Mouse (Mus musculus): ENCODE measurements around the gene Bicc1. TPM values are rescaled to one million over a fixed set of nuclear protein-coding genes. Genes with fewer than 3 reads are reported as not detected.

Bicc1 gene
- polyA plus RNA-seq, 1 experiment from 2014 or later: 9.4 TPM

GRCm38 (mm10) chr10:70926126-70926525 is 233.4 kb downstream of the Bicc1 start:
- H3K4me1 ChIP-seq (replicated peaks; ENCODE audit: control insufficient read depth, insufficient read depth, low read length): no peaks in the 10 kb centered on the region
- H3K9ac ChIP-seq (ENCODE audit: low read depth, low read length): no peak overlapping the region
- no peaks in the 10 kb centered on the region for H3K9me3 ChIP-seq (ENCODE audit: control insufficient read depth, low read length)
- 85% methylated on average over 4 of the region's 4 CpGs for WGBS
- no peaks in the 10 kb centered on the region for H3K27me3 ChIP-seq (ENCODE audit: control insufficient read depth, insufficient read depth, low read length)
- DNase-seq (ENCODE audit: low spot score) (no peak), ATAC-seq (ENCODE audit: low FRiP score) (no peak)
- no peak overlapping the region for H3K27ac ChIP-seq (ENCODE audit: low read depth, low read length)
- no peak overlapping the region for H3K4me2 ChIP-seq (replicated peaks; ENCODE audit: low read depth, low read length)
- no peak overlapping the region for H3K4me3 ChIP-seq (ENCODE audit: low read depth, low read length)
- 0 out of 2 replicates have a peak, but pooled peaks cover 2% of the 10 kb centered on the region for H3K36me3 ChIP-seq (ENCODE audit: control insufficient read depth, insufficient read depth, low read length)

- H3K36me3 ChIP-seq (ENCODE audit: control insufficient read depth, insufficient read depth, low read length): 0 out of 2 replicates have a peak, but pooled peaks cover under 1% of the 10 kb centered on the region
- no peak for DNase-seq (ENCODE audit: low spot score)
- no peak for ATAC-seq (ENCODE audit: low FRiP score)
- no peak overlapping the region for H3K9ac ChIP-seq (ENCODE audit: low read depth, low read length)
- WGBS: 90% methylated on average over 3 of the region's 3 CpGs
- no peak overlapping the region for H3K27ac ChIP-seq (ENCODE audit: low read depth, low read length)
- no peaks in the 10 kb centered on the region for H3K9me3 ChIP-seq (ENCODE audit: control insufficient read depth, low read length)
- no peaks in the 10 kb centered on the region for H3K4me1 ChIP-seq (replicated peaks; ENCODE audit: control insufficient read depth, insufficient read depth, low read length)
- no peaks in the 10 kb centered on the region for H3K27me3 ChIP-seq (ENCODE audit: control insufficient read depth, insufficient read depth, low read length)
- H3K4me3 ChIP-seq (ENCODE audit: low read depth, low read length): no peak overlapping the region
- no peak overlapping the region for H3K4me2 ChIP-seq (replicated peaks; ENCODE audit: low read depth, low read length)
Measured at GRCm38 (mm10) chr10:70924348-70924747, 235.2 kb downstream of the Bicc1 start.

- H3K4me2 ChIP-seq (replicated peaks; ENCODE audit: low read depth, low read length): no peak overlapping the region
- H3K9ac ChIP-seq (ENCODE audit: low read depth, low read length): no peak overlapping the region
- no peak overlapping the region for H3K4me3 ChIP-seq (ENCODE audit: low read depth, low read length)
- no peak overlapping the region for H3K27ac ChIP-seq (ENCODE audit: low read depth, low read length)
- no peaks in the 10 kb centered on the region for H3K4me1 ChIP-seq (replicated peaks; ENCODE audit: control insufficient read depth, insufficient read depth, low read length)
- 83% methylated on average over 3 of the region's 3 CpGs for WGBS
- ATAC-seq (ENCODE audit: low FRiP score) (no peak), DNase-seq (ENCODE audit: low spot score) (no peak)
- H3K36me3 ChIP-seq (ENCODE audit: control insufficient read depth, insufficient read depth, low read length): no peaks in the 10 kb centered on the region
- H3K27me3 ChIP-seq (ENCODE audit: control insufficient read depth, insufficient read depth, low read length): no peaks in the 10 kb centered on the region
- H3K9me3 ChIP-seq (ENCODE audit: control insufficient read depth, low read length): no peaks in the 10 kb centered on the region
Measured at GRCm38 (mm10) chr10:70923936-70924335, 235.6 kb downstream of the Bicc1 start.

GRCm38 (mm10) chr10:70921481-70921880 is 238.0 kb downstream of the Bicc1 start:
- no peak overlapping the region for H3K27ac ChIP-seq (ENCODE audit: low read depth, low read length)
- H3K4me3 ChIP-seq (ENCODE audit: low read depth, low read length): no peak overlapping the region
- 0 out of 2 replicates have a peak, but pooled peaks cover 3% of the 10 kb centered on the region for H3K9me3 ChIP-seq (ENCODE audit: control insufficient read depth, low read length)
- H3K9ac ChIP-seq (ENCODE audit: low read depth, low read length): no peak overlapping the region
- 88% methylated on average over 6 of the region's 6 CpGs for WGBS
- H3K4me2 ChIP-seq (replicated peaks; ENCODE audit: low read depth, low read length): no peak overlapping the region
- no peaks in the 10 kb centered on the region for H3K27me3 ChIP-seq (ENCODE audit: control insufficient read depth, insufficient read depth, low read length)
- no peak for ATAC-seq (ENCODE audit: low FRiP score)
- no peaks in the 10 kb centered on the region for H3K4me1 ChIP-seq (replicated peaks; ENCODE audit: control insufficient read depth, insufficient read depth, low read length)
- H3K36me3 ChIP-seq (ENCODE audit: control insufficient read depth, insufficient read depth, low read length): no peaks in the 10 kb centered on the region
- DNase-seq (ENCODE audit: low spot score): no peak

- no peak for ATAC-seq (ENCODE audit: low FRiP score)
- H3K27ac ChIP-seq (ENCODE audit: low read depth, low read length): no peak overlapping the region
- no peaks in the 10 kb centered on the region for H3K27me3 ChIP-seq (ENCODE audit: control insufficient read depth, insufficient read depth, low read length)
- WGBS: 64% methylated on average over 1 of the region's 1 CpGs
- H3K9me3 ChIP-seq (ENCODE audit: control insufficient read depth, low read length): 0 out of 2 replicates have a peak, but pooled peaks cover 3% of the 10 kb centered on the region
- H3K9ac ChIP-seq (ENCODE audit: low read depth, low read length): no peak overlapping the region
- no peaks in the 10 kb centered on the region for H3K36me3 ChIP-seq (ENCODE audit: control insufficient read depth, insufficient read depth, low read length)
- H3K4me2 ChIP-seq (replicated peaks; ENCODE audit: low read depth, low read length): no peak overlapping the region
- no peak overlapping the region for H3K4me3 ChIP-seq (ENCODE audit: low read depth, low read length)
- H3K4me1 ChIP-seq (replicated peaks; ENCODE audit: control insufficient read depth, insufficient read depth, low read length): no peaks in the 10 kb centered on the region
- DNase-seq (ENCODE audit: low spot score): no peak
Measured at GRCm38 (mm10) chr10:70919851-70920250, 239.6 kb downstream of the Bicc1 start.

- no peak overlapping the region for H3K27ac ChIP-seq (ENCODE audit: low read depth, low read length)
- DNase-seq (ENCODE audit: low spot score) (no peak), ATAC-seq (ENCODE audit: low FRiP score) (no peak)
- no peaks in the 10 kb centered on the region for H3K4me1 ChIP-seq (replicated peaks; ENCODE audit: control insufficient read depth, insufficient read depth, low read length)
- no peak overlapping the region for H3K9ac ChIP-seq (ENCODE audit: low read depth, low read length)
- 89% methylated on average over 13 of the region's 13 CpGs for WGBS
- no peak overlapping the region for H3K4me2 ChIP-seq (replicated peaks; ENCODE audit: low read depth, low read length)
- H3K9me3 ChIP-seq (ENCODE audit: control insufficient read depth, low read length): 0 out of 2 replicates have a peak, but pooled peaks cover 3% of the 10 kb centered on the region
- H3K27me3 ChIP-seq (ENCODE audit: control insufficient read depth, insufficient read depth, low read length): no peaks in the 10 kb centered on the region
- H3K36me3 ChIP-seq (ENCODE audit: control insufficient read depth, insufficient read depth, low read length): no peaks in the 10 kb centered on the region
- no peak overlapping the region for H3K4me3 ChIP-seq (ENCODE audit: low read depth, low read length)
Measured at GRCm38 (mm10) chr10:70919031-70919663, 240.4 kb downstream of the Bicc1 start.

GRCm38 (mm10) chr10:70916697-70917096 is 242.8 kb downstream of the Bicc1 start:
- DNase-seq (ENCODE audit: low spot score): no peak
- Histone ChIP-seq H3K4me3 (ENCODE audit: low read depth, low read length) (no peak overlapping the region), H3K36me3 (ENCODE audit: control insufficient read depth, insufficient read depth, low read length) (no peaks in the 10 kb centered on the region), H3K4me2 (replicated peaks; ENCODE audit: low read depth, low read length) (no peak overlapping the region), H3K9me3 (ENCODE audit: control insufficient read depth, low read length) (0 out of 2 replicates have a peak, but pooled peaks cover 3% of the 10 kb centered on the region), H3K27me3 (ENCODE audit: control insufficient read depth, insufficient read depth, low read length) (no peaks in the 10 kb centered on the region), H3K4me1 (replicated peaks; ENCODE audit: control insufficient read depth, insufficient read depth, low read length) (no peaks in the 10 kb centered on the region), H3K9ac (ENCODE audit: low read depth, low read length) (no peak overlapping the region), H3K27ac (ENCODE audit: low read depth, low read length) (no peak overlapping the region)
- WGBS: 84% methylated on average over 6 of the region's 6 CpGs
- ATAC-seq (ENCODE audit: low FRiP score): no peak

- Histone ChIP-seq H3K27ac (ENCODE audit: low read depth, low read length) (no peak overlapping the region), H3K4me2 (replicated peaks; ENCODE audit: low read depth, low read length) (no peak overlapping the region), H3K27me3 (ENCODE audit: control insufficient read depth, insufficient read depth, low read length) (no peaks in the 10 kb centered on the region), H3K4me1 (replicated peaks; ENCODE audit: control insufficient read depth, insufficient read depth, low read length) (no peaks in the 10 kb centered on the region), H3K4me3 (ENCODE audit: low read depth, low read length) (no peak overlapping the region), H3K36me3 (ENCODE audit: control insufficient read depth, insufficient read depth, low read length) (no peaks in the 10 kb centered on the region), H3K9me3 (ENCODE audit: control insufficient read depth, low read length) (0 out of 2 replicates have a peak, but pooled peaks cover 3% of the 10 kb centered on the region), H3K9ac (ENCODE audit: low read depth, low read length) (no peak overlapping the region)
- WGBS: 94% methylated on average over 6 of the region's 6 CpGs
- DNase-seq (ENCODE audit: low spot score) (no peak), ATAC-seq (ENCODE audit: low FRiP score) (no peak)
Measured at GRCm38 (mm10) chr10:70915096-70915495, 244.4 kb downstream of the Bicc1 start.

- H3K4me1 ChIP-seq (replicated peaks; ENCODE audit: control insufficient read depth, insufficient read depth, low read length): no peaks in the 10 kb centered on the region; the same call in 1 of the 2 replicates
- no peaks in the 10 kb centered on the region for H3K36me3 ChIP-seq (ENCODE audit: control insufficient read depth, insufficient read depth, low read length)
- no peak overlapping the region for H3K4me2 ChIP-seq (replicated peaks; ENCODE audit: low read depth, low read length)
- H3K9me3 ChIP-seq (ENCODE audit: control insufficient read depth, low read length): no peaks in the 10 kb centered on the region
- WGBS: 64% methylated on average over 7 of the region's 7 CpGs
- no peak for DNase-seq (ENCODE audit: low spot score)
- H3K27me3 ChIP-seq (ENCODE audit: control insufficient read depth, insufficient read depth, low read length): no peaks in the 10 kb centered on the region
- no peak overlapping the region for H3K4me3 ChIP-seq (ENCODE audit: low read depth, low read length)
- H3K27ac ChIP-seq (ENCODE audit: low read depth, low read length): no peak overlapping the region
- H3K9ac ChIP-seq (ENCODE audit: low read depth, low read length): no peak overlapping the region
- no peak for ATAC-seq (ENCODE audit: low FRiP score)
Measured at GRCm38 (mm10) chr10:70903936-70904335, 255.6 kb downstream of the Bicc1 start.

Data from hindbrain, embryonic 11.5 days (tissue).